Mouse (Mus musculus): Measurements from ENCODE around the gene Gtf2h1.
A peak's percentile ranks its signal among the peaks of the same experiment; 100 is the strongest.

Gtf2h1 gene

GRCm38 (mm10) chr7:46831693-46832092 is 35.8 kb downstream of the Gtf2h1 start:
- no peak for DNase-seq

GRCm38 (mm10) chr7:46832112-46832810 is 36.4 kb downstream of the Gtf2h1 start:
- peak; percentile 87 for DNase-seq

GRCm38 (mm10) chr7:46833266-46833665 is 37.4 kb downstream of the Gtf2h1 start:
- peak; percentile 97 for DNase-seq

- no peak for DNase-seq
Observed at GRCm38 (mm10) chr7:46833670-46834255, 37.9 kb downstream of the Gtf2h1 start.

- peak; percentile 74 for DNase-seq
Observed at GRCm38 (mm10) chr7:46834994-46835610, 39.2 kb downstream of the Gtf2h1 start.

GRCm38 (mm10) chr7:46836357-46836756 is 40.5 kb downstream of the Gtf2h1 start:
- DNase-seq: peak; percentile 80

GRCm38 (mm10) chr7:46837073-46837472 is 41.2 kb downstream of the Gtf2h1 start:
- DNase-seq: peak; percentile 90

- DNase-seq: peak; percentile 98
Observed at GRCm38 (mm10) chr7:46838104-46838671, 42.3 kb downstream of the Gtf2h1 start.

GRCm38 (mm10) chr7:46838891-46839302 is 43.0 kb downstream of the Gtf2h1 start:
- peak; percentile 99 for DNase-seq

- peak; percentile 91 for DNase-seq
Observed at GRCm38 (mm10) chr7:46839446-46839845, 43.5 kb downstream of the Gtf2h1 start.

- DNase-seq: no peak
Observed at GRCm38 (mm10) chr7:46839861-46840260, 44.0 kb downstream of the Gtf2h1 start.

- DNase-seq: no peak
Observed at GRCm38 (mm10) chr7:46840326-46840725, 44.4 kb downstream of the Gtf2h1 start.

- DNase-seq: no peak
Observed at GRCm38 (mm10) chr7:46840787-46841525, 45.1 kb downstream of the Gtf2h1 start, which contains the start of gene Ldha. Gene Ldha (plus strand): TSS chr7:46841475.

GRCm38 (mm10) chr7:46842278-46842677 is 46.4 kb downstream of the Gtf2h1 start:
- DNase-seq: no peak

- DNase-seq: no peak
Observed at GRCm38 (mm10) chr7:46843576-46843975, 47.7 kb downstream of the Gtf2h1 start.

- peak; percentile 99 for DNase-seq
Observed at GRCm38 (mm10) chr7:46845211-46845977, 49.5 kb downstream of the Gtf2h1 start.

GRCm38 (mm10) chr7:46845978-46846485 is 50.1 kb downstream of the Gtf2h1 start:
- no peak for DNase-seq

- peak; percentile 98 for DNase-seq
Observed at GRCm38 (mm10) chr7:46846486-46847244, 50.8 kb downstream of the Gtf2h1 start.

- DNase-seq: peak; percentile 91
Observed at GRCm38 (mm10) chr7:46849287-46849686, 53.4 kb downstream of the Gtf2h1 start.

GRCm38 (mm10) chr7:46851026-46851425 is 55.1 kb downstream of the Gtf2h1 start:
- no peak for DNase-seq

- DNase-seq: no peak
Observed at GRCm38 (mm10) chr7:46852666-46853065, 56.8 kb downstream of the Gtf2h1 start.

Data from heart, adult 11 months (tissue).